Mouse (Mus musculus) intestine, embryonic 16.5 days (tissue): Measurements from ENCODE around the gene Unc5a. TPM values are rescaled to one million over a fixed set of nuclear protein-coding genes. Genes with fewer than 3 reads are reported as not detected.

Experiments
- ATAC-seq: fragments of 200-750 bp; cut with Nextera tagmentation; 2 replicates; pipeline ENCODE4 v1.8.0; 2017; ENCODE audit warnings: moderate TSS enrichment, moderate library complexity
- H3K27ac ChIP-seq: fragments of 300-500 bp; sonication (generic); 2 replicates; pipeline ENCODE4 v1.5.1; 2014; ENCODE audit warnings: mild to moderate bottlenecking, low read length
- H3K27me3 ChIP-seq: fragments of 300-500 bp; sonication (generic); replicated peaks from 2 replicates; pipeline ENCODE4 v1.6.1; 2014; ENCODE audit warnings: low read length, control low read depth, mixed read lengths; ENCODE audit not compliant: control insufficient read depth, insufficient read depth
- H3K36me3 ChIP-seq: fragments of 300-500 bp; sonication (generic); 2 replicates; pipeline ENCODE4 v1.6.1; 2014; ENCODE audit warnings: low read length, control low read depth; ENCODE audit not compliant: control insufficient read depth, insufficient read depth
- H3K4me1 ChIP-seq: fragments of 300-500 bp; sonication (generic); 2 replicates; pipeline ENCODE4 v1.6.1; 2014; ENCODE audit warnings: low read length, control low read depth, mixed read lengths; ENCODE audit not compliant: control insufficient read depth, insufficient read depth
- H3K4me2 ChIP-seq: fragments of 300-500 bp; sonication (generic); 2 replicates; pipeline ENCODE4 v1.6.1; 2014; ENCODE audit warnings: low read depth, low read length, control low read depth
- H3K4me3 ChIP-seq: fragments of 300-500 bp; sonication (generic); 2 replicates; pipeline ENCODE4 v1.5.1; 2014; ENCODE audit warnings: mild to moderate bottlenecking, low read length
- H3K9ac ChIP-seq: fragments of 300-500 bp; sonication (generic); 2 replicates; pipeline ENCODE4 v1.6.1; 2014; ENCODE audit warnings: low read depth, low read length
- H3K9me3 ChIP-seq: fragments of 300-500 bp; sonication (generic); 2 replicates; pipeline ENCODE4 v1.6.1; 2016; ENCODE audit warnings: low read length, control low read depth; ENCODE audit not compliant: control insufficient read depth
- WGBS: fragments of 180-500 bp; shearing (Covaris S2); extraction: QIAGEN DNeasy Blood & Tissue Kit; methylation state at CpG from one replicate; pipeline ENCODE4 v1.1.7; 2014; 5-methylcytosine and 5-hydroxymethylcytosine counted together
- polyA plus RNA-seq: library from polyadenylated mRNA; unstranded; fragments of >200 nt; fragmentation: Nextera tagmentation; extraction: Ambion mirVana; gene quantifications from 2 replicates; pipeline ENCODE4 v1.2.1, GENCODE M21; 2015

The Unc5a gene
- polyA plus RNA-seq, 1 experiment from 2014 or later, result 1.4 TPM

GRCm38 (mm10) chr13:54926654-54927053 lies 22.6 kb upstream of the Unc5a start:
- Histone ChIP-seq H3K4me3 (no peak overlapping the region), H3K9me3 (no peaks in the 10 kb centered on the region), H3K36me3 (no peaks in the 10 kb centered on the region), H3K4me2 (no peak overlapping the region), H3K9ac (no peak overlapping the region), H3K4me1 (no peaks in the 10 kb centered on the region), H3K27ac (no peak overlapping the region), H3K27me3 (no peaks in the 10 kb centered on the region)
- ATAC-seq, result no peak
- WGBS, result 58% methylated on average over 4 of the region's 4 CpGs

- no peak for ATAC-seq
- WGBS, result 38% methylated on average over 4 of the region's 4 CpGs
- H3K27ac ChIP-seq, result no peak overlapping the region
- H3K9ac ChIP-seq, result no peak overlapping the region
- H3K4me1 ChIP-seq, result no peaks in the 10 kb centered on the region
- no peak overlapping the region for H3K4me3 ChIP-seq
- no peaks in the 10 kb centered on the region for H3K27me3 ChIP-seq
- H3K4me2 ChIP-seq, result no peak overlapping the region
- no peaks in the 10 kb centered on the region for H3K36me3 ChIP-seq
- no peaks in the 10 kb centered on the region for H3K9me3 ChIP-seq
Measured at GRCm38 (mm10) chr13:54930123-54930522, 19.1 kb upstream of the Unc5a start.

- no peaks in the 10 kb centered on the region for H3K9me3 ChIP-seq
- H3K27me3 ChIP-seq, result 0 out of 2 replicates have a peak, but pooled peaks cover 4% of the 10 kb centered on the region
- no peak overlapping the region for H3K27ac ChIP-seq
- 73% methylated on average over 8 of the region's 8 CpGs for WGBS
- H3K4me2 ChIP-seq, result no peak overlapping the region
- no peak for ATAC-seq
- H3K4me1 ChIP-seq, result no peaks in the 10 kb centered on the region
- no peaks in the 10 kb centered on the region for H3K36me3 ChIP-seq
- no peak overlapping the region for H3K9ac ChIP-seq
- no peak overlapping the region for H3K4me3 ChIP-seq
Measured at GRCm38 (mm10) chr13:54934873-54935272, 14.3 kb upstream of the Unc5a start.

GRCm38 (mm10) chr13:54936173-54936572 lies 13.0 kb upstream of the Unc5a start:
- no peak for ATAC-seq
- no peaks in the 10 kb centered on the region for H3K4me1 ChIP-seq
- 0 out of 2 replicates have a peak, but pooled peaks cover 4% of the 10 kb centered on the region for H3K27me3 ChIP-seq
- H3K9ac ChIP-seq, result no peak overlapping the region
- no peak overlapping the region for H3K27ac ChIP-seq
- 71% methylated on average over 6 of the region's 6 CpGs for WGBS
- H3K9me3 ChIP-seq, result no peaks in the 10 kb centered on the region
- no peak overlapping the region for H3K4me2 ChIP-seq
- H3K4me3 ChIP-seq, result no peak overlapping the region
- H3K36me3 ChIP-seq, result no peaks in the 10 kb centered on the region

GRCm38 (mm10) chr13:54937885-54938284 lies 11.3 kb upstream of the Unc5a start:
- Histone ChIP-seq H3K4me2 (no peak overlapping the region), H3K36me3 (no peaks in the 10 kb centered on the region), H3K9ac (no peak overlapping the region), H3K27me3 (0 out of 2 replicates have a peak, but pooled peaks cover 4% of the 10 kb centered on the region), H3K4me1 (no peaks in the 10 kb centered on the region), H3K27ac (no peak overlapping the region), H3K9me3 (no peaks in the 10 kb centered on the region), H3K4me3 (no peak overlapping the region)
- no peak for ATAC-seq
- WGBS, result 34% methylated on average over 11 of the region's 11 CpGs

GRCm38 (mm10) chr13:54938493-54938892 lies 10.7 kb upstream of the Unc5a start:
- no peak overlapping the region for H3K4me3 ChIP-seq
- no peaks in the 10 kb centered on the region for H3K9me3 ChIP-seq
- no peak overlapping the region for H3K9ac ChIP-seq
- H3K27ac ChIP-seq, result no peak overlapping the region
- H3K4me2 ChIP-seq, result no peak overlapping the region
- 0 out of 2 replicates have a peak, but pooled peaks cover 4% of the 10 kb centered on the region for H3K27me3 ChIP-seq
- ATAC-seq, result no peak
- H3K36me3 ChIP-seq, result no peaks in the 10 kb centered on the region
- no peaks in the 10 kb centered on the region for H3K4me1 ChIP-seq
- 84% methylated on average over 3 of the region's 3 CpGs for WGBS

- Histone ChIP-seq H3K9ac (no peak overlapping the region), H3K4me2 (no peak overlapping the region), H3K27ac (no peak overlapping the region), H3K36me3 (no peaks in the 10 kb centered on the region), H3K27me3 (peaks cover 26% of the 10 kb centered on the region), H3K9me3 (no peaks in the 10 kb centered on the region), H3K4me1 (peaks cover 5% of the 10 kb centered on the region; the same call in 1 of the 2 replicates), H3K4me3 (no peak overlapping the region)
- ATAC-seq, result no peak
- 54% methylated on average over 9 of the region's 9 CpGs for WGBS
Measured at GRCm38 (mm10) chr13:54944411-54945157, 4.6 kb upstream of the Unc5a start.

- 8% methylated on average over 4 of the region's 4 CpGs for WGBS
- Histone ChIP-seq H3K27ac (no peak overlapping the region), H3K4me3 (no peak overlapping the region), H3K9ac (no peak overlapping the region), H3K36me3 (no peaks in the 10 kb centered on the region), H3K27me3 (peaks cover 33% of the 10 kb centered on the region), H3K4me1 (peaks cover 5% of the 10 kb centered on the region; the same call in 1 of the 2 replicates), H3K9me3 (no peaks in the 10 kb centered on the region), H3K4me2 (no peak overlapping the region)
- no peak for ATAC-seq
Measured at GRCm38 (mm10) chr13:54945332-54945731, 3.9 kb upstream of the Unc5a start.

- H3K27ac ChIP-seq, result no peak overlapping the region
- H3K27me3 ChIP-seq, result peaks cover 43% of the 10 kb centered on the region
- 74% methylated on average over 1 of the region's 1 CpGs for WGBS
- no peaks in the 10 kb centered on the region for H3K36me3 ChIP-seq
- H3K4me2 ChIP-seq, result no peak overlapping the region
- H3K9ac ChIP-seq, result no peak overlapping the region
- ATAC-seq, result no peak
- H3K4me1 ChIP-seq, result peaks cover 5% of the 10 kb centered on the region; the same call in 1 of the 2 replicates
- no peaks in the 10 kb centered on the region for H3K9me3 ChIP-seq
- no peak overlapping the region for H3K4me3 ChIP-seq
Measured at GRCm38 (mm10) chr13:54946406-54946805, 2.8 kb upstream of the Unc5a start.
